Mouse (Mus musculus): Measurements from ENCODE around the gene Bmper. TPM values are rescaled to one million over a fixed set of nuclear protein-coding genes. Genes with fewer than 3 reads are reported as not detected.
A peak's percentile ranks its signal among the peaks of the same experiment; 100 is the strongest.

Gene Bmper
- total RNA-seq, 1 experiment from 2014 or later = not detected

- ATAC-seq (replicated peaks in 1 of 2; ENCODE audit: insufficient read depth in 1 of 2, low FRiP score in 2 of 2, low TSS enrichment in 1 of 2, low read depth in 1 of 2, poor library complexity in 2 of 2, severe bottlenecking in 2 of 2) = no peak
These were observed 161.0 kb downstream of the Bmper start for GRCm38 (mm10) chr9:23383837-23384236.

- ATAC-seq (replicated peaks in 1 of 2; ENCODE audit: insufficient read depth in 1 of 2, low FRiP score in 2 of 2, low TSS enrichment in 1 of 2, low read depth in 1 of 2, poor library complexity in 2 of 2, severe bottlenecking in 2 of 2) = no peak
These were observed 162.0 kb downstream of the Bmper start for GRCm38 (mm10) chr9:23384880-23385279.

GRCm38 (mm10) chr9:23386201-23386600, 163.3 kb downstream of the Bmper start:
- no peak for ATAC-seq (replicated peaks in 1 of 2; ENCODE audit: insufficient read depth in 1 of 2, low FRiP score in 2 of 2, low TSS enrichment in 1 of 2, low read depth in 1 of 2, poor library complexity in 2 of 2, severe bottlenecking in 2 of 2)

GRCm38 (mm10) chr9:23390118-23390517, 167.2 kb downstream of the Bmper start:
- no peak for ATAC-seq (replicated peaks in 1 of 2; ENCODE audit: insufficient read depth in 1 of 2, low FRiP score in 2 of 2, low TSS enrichment in 1 of 2, low read depth in 1 of 2, poor library complexity in 2 of 2, severe bottlenecking in 2 of 2)

- ATAC-seq (replicated peaks in 1 of 2; ENCODE audit: insufficient read depth in 1 of 2, low FRiP score in 2 of 2, low TSS enrichment in 1 of 2, low read depth in 1 of 2, poor library complexity in 2 of 2, severe bottlenecking in 2 of 2) = no peak; a peak in 1 of 4 replicates
These were observed 171.9 kb downstream of the Bmper start for GRCm38 (mm10) chr9:23394652-23395317.

- no peak for ATAC-seq (replicated peaks in 1 of 2; ENCODE audit: insufficient read depth in 1 of 2, low FRiP score in 2 of 2, low TSS enrichment in 1 of 2, low read depth in 1 of 2, poor library complexity in 2 of 2, severe bottlenecking in 2 of 2)
These were observed 173.3 kb downstream of the Bmper start for GRCm38 (mm10) chr9:23396186-23396585.

GRCm38 (mm10) chr9:23397876-23398275, 175.0 kb downstream of the Bmper start:
- ATAC-seq (replicated peaks in 1 of 2; ENCODE audit: insufficient read depth in 1 of 2, low FRiP score in 2 of 2, low TSS enrichment in 1 of 2, low read depth in 1 of 2, poor library complexity in 2 of 2, severe bottlenecking in 2 of 2) = no peak

GRCm38 (mm10) chr9:23399638-23400284, 176.9 kb downstream of the Bmper start:
- no peak for ATAC-seq (replicated peaks in 1 of 2; ENCODE audit: insufficient read depth in 1 of 2, low FRiP score in 2 of 2, low TSS enrichment in 1 of 2, low read depth in 1 of 2, poor library complexity in 2 of 2, severe bottlenecking in 2 of 2)

- no peak for ATAC-seq (replicated peaks in 1 of 2; ENCODE audit: insufficient read depth in 1 of 2, low FRiP score in 2 of 2, low TSS enrichment in 1 of 2, low read depth in 1 of 2, poor library complexity in 2 of 2, severe bottlenecking in 2 of 2)
These were observed 184.5 kb downstream of the Bmper start for GRCm38 (mm10) chr9:23407416-23407815.

GRCm38 (mm10) chr9:23407935-23408781, 185.3 kb downstream of the Bmper start:
- ATAC-seq (replicated peaks in 1 of 2; ENCODE audit: insufficient read depth in 1 of 2, low FRiP score in 2 of 2, low TSS enrichment in 1 of 2, low read depth in 1 of 2, poor library complexity in 2 of 2, severe bottlenecking in 2 of 2) = no peak

GRCm38 (mm10) chr9:23410567-23410966, 187.7 kb downstream of the Bmper start:
- ATAC-seq (replicated peaks in 1 of 2; ENCODE audit: insufficient read depth in 1 of 2, low FRiP score in 2 of 2, low TSS enrichment in 1 of 2, low read depth in 1 of 2, poor library complexity in 2 of 2, severe bottlenecking in 2 of 2) = no peak

- no peak for ATAC-seq (replicated peaks in 1 of 2; ENCODE audit: insufficient read depth in 1 of 2, low FRiP score in 2 of 2, low TSS enrichment in 1 of 2, low read depth in 1 of 2, poor library complexity in 2 of 2, severe bottlenecking in 2 of 2)
These were observed 190.1 kb downstream of the Bmper start for GRCm38 (mm10) chr9:23412956-23413355.

- ATAC-seq (replicated peaks in 1 of 2; ENCODE audit: insufficient read depth in 1 of 2, low FRiP score in 2 of 2, low TSS enrichment in 1 of 2, low read depth in 1 of 2, poor library complexity in 2 of 2, severe bottlenecking in 2 of 2) = no peak
These were observed 196.2 kb downstream of the Bmper start for GRCm38 (mm10) chr9:23419107-23419506.

GRCm38 (mm10) chr9:23423748-23424147, 200.9 kb downstream of the Bmper start:
- no peak for ATAC-seq (replicated peaks in 1 of 2; ENCODE audit: insufficient read depth in 1 of 2, low FRiP score in 2 of 2, low TSS enrichment in 1 of 2, low read depth in 1 of 2, poor library complexity in 2 of 2, severe bottlenecking in 2 of 2)

- no peak for ATAC-seq (replicated peaks in 1 of 2; ENCODE audit: insufficient read depth in 1 of 2, low FRiP score in 2 of 2, low TSS enrichment in 1 of 2, low read depth in 1 of 2, poor library complexity in 2 of 2, severe bottlenecking in 2 of 2)
These were observed 209.8 kb downstream of the Bmper start for GRCm38 (mm10) chr9:23432631-23433030.

- peak; percentile 17 to 58; a peak in 3 of 4 replicates for ATAC-seq (replicated peaks in 1 of 2; ENCODE audit: insufficient read depth in 1 of 2, low FRiP score in 2 of 2, low TSS enrichment in 1 of 2, low read depth in 1 of 2, poor library complexity in 2 of 2, severe bottlenecking in 2 of 2)
These were observed 210.4 kb downstream of the Bmper start for GRCm38 (mm10) chr9:23433238-23433637.

- no peak for ATAC-seq (replicated peaks in 1 of 2; ENCODE audit: insufficient read depth in 1 of 2, low FRiP score in 2 of 2, low TSS enrichment in 1 of 2, low read depth in 1 of 2, poor library complexity in 2 of 2, severe bottlenecking in 2 of 2)
These were observed 213.9 kb downstream of the Bmper start for GRCm38 (mm10) chr9:23436751-23437150.

GRCm38 (mm10) chr9:23438662-23439061, 215.8 kb downstream of the Bmper start:
- no peak for ATAC-seq (replicated peaks in 1 of 2; ENCODE audit: insufficient read depth in 1 of 2, low FRiP score in 2 of 2, low TSS enrichment in 1 of 2, low read depth in 1 of 2, poor library complexity in 2 of 2, severe bottlenecking in 2 of 2)

All from hematopoietic stem cell, adult 5-6 weeks (primary cell).